Mouse (Mus musculus) neutrophil, adult 5-6 weeks (primary cell): ENCODE data around the gene Slc30a3. TPM values are rescaled to one million over a fixed set of nuclear protein-coding genes. Genes with fewer than 3 reads are reported as not detected.
A peak's percentile ranks its signal among the peaks of the same experiment; 100 is the strongest.

Source experiments
- ATAC-seq: fragments of 151-379, 151-347 bp; 2 replicates; pipeline ENCODE4 v1.8.0; 2017; ENCODE audit warnings: mild to moderate bottlenecking, moderate TSS enrichment; ENCODE audit not compliant: insufficient number of reproducible peaks, poor library complexity, low FRiP score, severe bottlenecking; ENCODE audit errors: extremely low read depth
- total RNA-seq: library from RNA; stranded (forward); fragments of 200-1000 nt; gene quantifications from 2 replicates; pipeline ENCODE4 v1.2.3, GENCODE M21; 2017

Slc30a3 gene
- not detected in 2 replicates for total RNA-seq

GRCm38 (mm10) chr5:31108000-31108490 is at the start of gene Slc30a3:
Gene Slc30a3, minus strand, starts transcription at chr5:31108237.
- no peak for ATAC-seq

- peak; percentile 86 for ATAC-seq
These were observed 46.1 kb upstream of the Slc30a3 start, which contains the start of gene Mpv17 for GRCm38 (mm10) chr5:31154152-31154553. Gene Mpv17, minus strand, starts transcription at chr5:31154251.

GRCm38 (mm10) chr5:31153516-31154151 is 45.6 kb upstream of the Slc30a3 start:
- no peak for ATAC-seq

- no peak for ATAC-seq
These were observed 43.7 kb upstream of the Slc30a3 start for GRCm38 (mm10) chr5:31151746-31152145.

GRCm38 (mm10) chr5:31149781-31150180 is 41.7 kb upstream of the Slc30a3 start:
- no peak for ATAC-seq

- no peak for ATAC-seq
These were observed 31.0 kb upstream of the Slc30a3 start for GRCm38 (mm10) chr5:31138968-31139425.

GRCm38 (mm10) chr5:31138241-31138967 is 30.4 kb upstream of the Slc30a3 start, which contains the start of gene Ucn:
Gene Ucn, minus strand, starts transcription at chr5:31138829.
- no peak for ATAC-seq

GRCm38 (mm10) chr5:31137658-31138057 is 29.6 kb upstream of the Slc30a3 start:
- no peak for ATAC-seq

GRCm38 (mm10) chr5:31136730-31137424 is 28.8 kb upstream of the Slc30a3 start:
- ATAC-seq = no peak

- ATAC-seq = no peak
These were observed 18.0 kb upstream of the Slc30a3 start for GRCm38 (mm10) chr5:31126050-31126449.

- ATAC-seq = no peak
These were observed 15.4 kb upstream of the Slc30a3 start for GRCm38 (mm10) chr5:31123481-31123880.

GRCm38 (mm10) chr5:31121111-31121510 is 13.1 kb upstream of the Slc30a3 start:
- no peak for ATAC-seq

GRCm38 (mm10) chr5:31116912-31117311 is 8.9 kb upstream of the Slc30a3 start:
- ATAC-seq = no peak

GRCm38 (mm10) chr5:31116354-31116753 is 8.3 kb upstream of the Slc30a3 start, which contains the start of gene Trim54:
Gene Trim54, plus strand, starts transcription at chr5:31116712.
- ATAC-seq = no peak

- ATAC-seq = no peak
These were observed 2.7 kb upstream of the Slc30a3 start for GRCm38 (mm10) chr5:31110781-31111180.

- no peak for ATAC-seq
These were observed 2.2 kb downstream of the Slc30a3 start, which contains the start of gene Dnajc5g for GRCm38 (mm10) chr5:31105814-31106335. Gene Dnajc5g, plus strand, starts transcription at chr5:31106285.

GRCm38 (mm10) chr5:31095711-31096480 is 12.1 kb downstream of the Slc30a3 start:
- ATAC-seq = no peak
